Comparison of ENCODE assay signal across 17 mouse cellular contexts in the genomic region with DNA sequence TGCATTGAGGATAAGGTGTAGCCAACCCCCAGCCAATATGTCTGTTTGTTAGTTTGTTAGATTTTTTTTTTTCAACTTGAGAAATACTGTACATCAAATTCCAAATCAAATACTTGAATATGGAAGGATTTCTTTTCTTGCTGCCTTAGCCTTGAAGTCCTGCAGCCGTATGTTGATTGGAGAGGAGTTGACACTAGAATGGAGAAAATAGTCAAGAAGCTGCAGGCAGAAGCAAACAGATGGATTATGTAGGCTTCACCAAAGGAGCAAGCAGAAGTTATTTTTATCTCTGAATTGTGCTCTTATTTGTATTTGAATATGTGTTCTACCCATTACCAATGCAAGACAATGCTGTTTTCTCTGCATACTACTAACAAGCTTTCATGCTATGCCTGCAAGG.
A peak's percentile ranks its signal among the peaks of the same experiment; 100 is the strongest.
DNase-seq lines count a peak whose midpoint lies in the region; TF ChIP-seq lines count a peak whose summit lies in the region.
"Had no signal": no experiment of that assay in that cellular context is flagged by ENCODE, and none has a peak within 500 bp of the region (broad histone marks: within the 10 kb centered on the region; RNA-seq: fewer than 3 reads in every experiment).

No protein-coding gene starts in this region.

- DNase-seq in layer of hippocampus, adult 2 months (ENCODE audit: low spot score in 2 of 2): no peak
- no peak for DNase-seq in layer of hippocampus, adult 9-10 months (ENCODE audit: low spot score)
- peak; percentile 50 for DNase-seq in brain, adult 2 months (ENCODE audit: low read depth, low spot score)
- DNase-seq in telencephalon, adult 2 months (ENCODE audit: low read depth, low spot score): peak; percentile 55
- no peak for DNase-seq in heart, adult 11 months
- DNase-seq: adrenal gland, adult 2 months; adrenal gland, postnatal 10 days; adrenal gland, postnatal 25 days; cerebellum, adult 11-12 months; cerebellum, adult 2 months; cerebellum, adult 9-10 months; cerebellum, postnatal 10 days; cerebellum, postnatal 25 days had no signal

- H3K27ac ChIP-seq in layer of hippocampus, adult 2 months: peak overlapping the region; percentile 49
- H3K27ac ChIP-seq: embryonic facial prominence, embryonic 10.5 days; embryonic facial prominence, embryonic 12.5 days; forebrain, embryonic 13.5 days; forebrain, embryonic 15.5 days had no signal

- H3K4me3 ChIP-seq in layer of hippocampus, adult 2 months: no peak overlapping the region
- H3K4me3 ChIP-seq: embryonic facial prominence, embryonic 10.5 days; embryonic facial prominence, embryonic 12.5 days; forebrain, embryonic 13.5 days; forebrain, embryonic 15.5 days had no signal

- no peak for TF ChIP-seq CTCF in layer of hippocampus, adult 2 months (conservative IDR thresholded peaks at IDR 0.05)

Comparison
In these comparisons a context has a peak if more than half of its experiments do, and no peak if none do; other contexts are left out.
1. DNase-seq: peak in brain, adult 2 months (single experiment) and telencephalon, adult 2 months (single experiment); none in layer of hippocampus, adult 2 months (0 of 2), layer of hippocampus, adult 9-10 months (single experiment) and heart, adult 11 months (single experiment).